Mouse (Mus musculus): Measurements from ENCODE around the gene Cabp1.

Gene Cabp1

GRCm38 (mm10) chr5:115193669-115194625 lies at the start of gene Cabp1:
Gene Cabp1, minus strand, starts transcription at chr5:115194381.
- DNase-seq, result peak; percentile 67 to 75

GRCm38 (mm10) chr5:115240191-115240590 lies 46.0 kb upstream of the Cabp1 start:
- DNase-seq, result no peak

- DNase-seq, result no peak
Measured at GRCm38 (mm10) chr5:115238729-115239195, 44.6 kb upstream of the Cabp1 start.

GRCm38 (mm10) chr5:115237803-115238728 lies 43.9 kb upstream of the Cabp1 start:
- DNase-seq, result peak; percentile 94 to 97

GRCm38 (mm10) chr5:115235786-115236263 lies 41.6 kb upstream of the Cabp1 start, which contains the start of gene Pop5:
Gene Pop5, plus strand, starts transcription at chr5:115235836.
- peak; percentile 97 to 99 for DNase-seq

GRCm38 (mm10) chr5:115235323-115235771 lies 41.2 kb upstream of the Cabp1 start:
- DNase-seq, result peak; percentile 74 to 75

- no peak for DNase-seq
Measured at GRCm38 (mm10) chr5:115234519-115234918, 40.3 kb upstream of the Cabp1 start.

- DNase-seq, result no peak
Measured at GRCm38 (mm10) chr5:115233031-115233780, 39.0 kb upstream of the Cabp1 start.

GRCm38 (mm10) chr5:115232516-115232915 lies 38.3 kb upstream of the Cabp1 start:
- no peak for DNase-seq

GRCm38 (mm10) chr5:115231552-115232120 lies 37.5 kb upstream of the Cabp1 start:
- no peak for DNase-seq

GRCm38 (mm10) chr5:115230830-115231551 lies 36.8 kb upstream of the Cabp1 start:
- no peak for DNase-seq

- DNase-seq, result peak in 1 of 2 experiments; percentile 60
Measured at GRCm38 (mm10) chr5:115222485-115222884, 28.3 kb upstream of the Cabp1 start.

- DNase-seq, result peak; percentile 67 to 70
Measured at GRCm38 (mm10) chr5:115220931-115221640, 26.9 kb upstream of the Cabp1 start.

- no peak for DNase-seq
Measured at GRCm38 (mm10) chr5:115217998-115218397, 23.8 kb upstream of the Cabp1 start.

GRCm38 (mm10) chr5:115215273-115216185 lies 21.3 kb upstream of the Cabp1 start:
- DNase-seq, result peak in 1 of 2 experiments; percentile 52

- DNase-seq, result peak; percentile 86 to 91
Measured at GRCm38 (mm10) chr5:115214864-115215263, 20.7 kb upstream of the Cabp1 start.

GRCm38 (mm10) chr5:115212861-115213260 lies 18.7 kb upstream of the Cabp1 start:
- no peak for DNase-seq

- peak in 1 of 2 experiments; percentile 35 for DNase-seq
Measured at GRCm38 (mm10) chr5:115212451-115212850, 18.3 kb upstream of the Cabp1 start.

GRCm38 (mm10) chr5:115210380-115210779 lies 16.2 kb upstream of the Cabp1 start:
- DNase-seq, result peak; percentile 48 to 66

Data from cerebellum, postnatal 14 days (tissue).